Mouse (Mus musculus) CD4-positive, CD25-positive, alpha-beta regulatory T cell, adult 4 months (primary cell): Measurements from ENCODE around the gene Rasl11b. TPM values are rescaled to one million over a fixed set of nuclear protein-coding genes. Genes with fewer than 3 reads are reported as not detected.

ENCODE experiments used
- ATAC-seq: one replicate; pipeline ENCODE4 v1.8.0; 2017
- polyA plus RNA-seq, 2 experiments: library from polyadenylated mRNA; unstranded; fragments of 100-300 nt; shearing (Covaris generic); gene quantifications; one replicate each; pipeline ENCODE4 v1.2.1; 2017

The Rasl11b gene
- polyA plus RNA-seq: 1 to 10 TPM; 3.4 to 5.0 TPM

GRCm38 (mm10) chr5:74194841-74195613 is at the start of gene Rasl11b:
TSS of gene Rasl11b (plus strand) at chr5:74195286.
- peak; percentile 97 for ATAC-seq

- no peak for ATAC-seq
Observed at GRCm38 (mm10) chr5:74147631-74148030, 47.5 kb upstream of the Rasl11b start.

GRCm38 (mm10) chr5:74149975-74150374 is 45.1 kb upstream of the Rasl11b start:
- no peak for ATAC-seq

DNA sequence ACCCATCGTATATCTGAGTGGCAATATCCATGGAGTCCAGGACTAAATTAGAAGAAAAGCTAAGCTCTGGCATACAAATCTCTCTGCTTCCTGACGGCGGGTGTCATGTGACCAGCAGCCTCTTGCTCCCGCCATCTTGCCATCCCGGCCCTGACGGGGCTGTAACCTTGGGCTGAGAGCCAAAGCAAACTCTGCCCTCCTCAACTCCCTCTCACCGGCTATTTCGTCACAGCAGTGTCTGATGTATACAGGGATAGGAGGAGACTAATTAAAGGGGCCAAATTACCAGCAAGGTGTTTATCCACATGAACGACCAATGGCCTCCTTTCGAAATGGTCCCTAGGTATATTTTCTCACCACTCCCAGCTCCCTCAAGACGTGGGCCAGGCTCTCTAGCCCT is 43.3 kb upstream of the Rasl11b start:
- ATAC-seq: no peak

- ATAC-seq: no peak
Observed at GRCm38 (mm10) chr5:74155860-74156351, 39.2 kb upstream of the Rasl11b start.

GRCm38 (mm10) chr5:74158929-74159632 is 36.0 kb upstream of the Rasl11b start:
- no peak for ATAC-seq

GRCm38 (mm10) chr5:74159906-74160305 is 35.2 kb upstream of the Rasl11b start:
- no peak for ATAC-seq

- no peak for ATAC-seq
Observed at GRCm38 (mm10) chr5:74160349-74160748, 34.7 kb upstream of the Rasl11b start.

DNA sequence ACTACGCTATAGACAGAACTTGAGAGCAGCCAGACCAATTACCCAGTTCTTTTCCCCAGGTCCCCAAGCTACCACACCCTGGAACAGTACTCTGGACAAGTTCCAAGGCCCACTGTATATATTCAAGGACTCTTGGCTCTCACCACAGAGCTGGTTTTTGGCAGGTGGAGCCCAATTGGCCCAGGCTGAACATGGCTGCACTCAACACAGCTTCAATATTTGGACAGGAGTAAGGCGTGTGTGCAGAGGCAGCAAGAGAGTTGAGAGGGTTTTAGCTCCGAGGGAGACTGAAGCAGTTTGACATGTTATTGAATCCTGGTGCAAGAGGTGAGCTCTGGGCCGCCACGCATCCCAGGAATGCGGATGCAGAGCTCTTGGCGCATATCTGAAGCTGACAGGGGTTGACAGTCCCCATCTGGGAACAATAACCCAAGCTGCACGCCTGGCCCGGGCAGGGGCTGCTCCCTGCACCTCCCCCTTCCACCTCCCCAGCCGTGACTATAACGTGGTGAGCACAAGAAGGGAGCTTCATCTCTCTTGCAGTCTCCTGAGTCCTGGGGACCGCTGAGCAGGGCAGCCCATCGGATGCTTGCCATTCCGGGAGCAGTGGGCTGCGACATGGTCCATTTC is 33.7 kb upstream of the Rasl11b start:
- no peak for ATAC-seq

- no peak for ATAC-seq
Observed at GRCm38 (mm10) chr5:74162013-74162412, 33.1 kb upstream of the Rasl11b start.

DNA sequence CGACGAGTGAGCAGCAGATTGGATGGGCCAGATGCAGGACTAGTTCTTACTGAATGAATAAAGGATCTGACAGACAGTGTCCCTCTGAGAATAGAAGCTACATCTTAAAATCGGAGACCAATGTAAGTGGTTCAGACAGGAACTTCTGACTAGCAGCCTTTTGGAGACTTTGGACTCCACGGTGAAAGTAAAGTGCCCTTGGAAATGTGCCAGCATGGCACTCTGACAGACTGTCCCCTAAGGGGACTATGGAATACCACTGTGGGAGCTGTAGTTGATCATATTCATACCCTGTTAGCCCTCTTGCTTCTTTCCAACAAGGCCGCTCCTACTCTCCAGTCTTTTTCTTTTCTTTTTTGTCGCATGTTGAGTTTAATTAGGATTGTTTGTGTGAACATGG is 31.9 kb upstream of the Rasl11b start:
- no peak for ATAC-seq

- ATAC-seq: no peak
Observed at GRCm38 (mm10) chr5:74164547-74164946, 30.5 kb upstream of the Rasl11b start.

DNA sequence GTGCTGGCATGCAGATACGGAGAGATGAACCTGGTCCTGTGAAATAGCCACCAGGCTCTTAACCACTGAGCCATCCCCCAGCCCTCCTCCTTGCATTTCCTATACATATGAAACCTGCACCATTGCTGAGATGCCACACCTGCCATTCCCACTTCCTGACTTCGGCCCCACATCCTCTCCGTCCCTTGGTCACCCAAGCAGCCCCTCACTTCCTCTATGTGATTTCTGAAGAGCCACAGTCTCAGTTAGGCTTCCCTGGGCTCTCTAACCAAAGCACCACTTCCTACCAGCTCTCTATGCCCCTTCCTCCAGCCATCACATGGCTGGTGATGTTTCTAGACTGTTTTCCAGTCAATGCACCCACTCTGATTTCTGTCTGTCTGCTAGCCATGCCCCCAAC is 28.4 kb upstream of the Rasl11b start:
- ATAC-seq: no peak

GRCm38 (mm10) chr5:74168085-74168484 is 27.0 kb upstream of the Rasl11b start:
- no peak for ATAC-seq

GRCm38 (mm10) chr5:74171768-74172167 is 23.3 kb upstream of the Rasl11b start:
- ATAC-seq: no peak

DNA sequence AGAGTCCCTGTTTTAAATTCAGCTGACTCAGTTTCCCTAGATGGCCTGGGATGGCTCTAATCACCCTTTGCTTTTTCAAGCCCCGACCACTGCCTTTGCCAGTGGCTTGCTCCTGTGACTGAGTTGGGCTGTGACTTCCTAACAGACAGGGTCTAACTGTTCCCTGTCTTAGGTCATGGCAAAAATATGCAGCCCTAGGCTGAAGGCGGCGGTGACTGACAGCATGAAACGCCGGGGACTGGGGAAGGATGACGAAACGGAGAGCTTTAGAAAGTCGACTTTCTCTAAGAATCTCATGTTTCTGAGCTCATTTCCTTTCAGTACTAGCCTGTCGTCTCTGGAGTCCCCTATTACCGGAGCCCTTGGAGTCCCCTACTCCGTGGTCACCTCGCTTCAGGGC is 22.9 kb upstream of the Rasl11b start:
- no peak for ATAC-seq

DNA sequence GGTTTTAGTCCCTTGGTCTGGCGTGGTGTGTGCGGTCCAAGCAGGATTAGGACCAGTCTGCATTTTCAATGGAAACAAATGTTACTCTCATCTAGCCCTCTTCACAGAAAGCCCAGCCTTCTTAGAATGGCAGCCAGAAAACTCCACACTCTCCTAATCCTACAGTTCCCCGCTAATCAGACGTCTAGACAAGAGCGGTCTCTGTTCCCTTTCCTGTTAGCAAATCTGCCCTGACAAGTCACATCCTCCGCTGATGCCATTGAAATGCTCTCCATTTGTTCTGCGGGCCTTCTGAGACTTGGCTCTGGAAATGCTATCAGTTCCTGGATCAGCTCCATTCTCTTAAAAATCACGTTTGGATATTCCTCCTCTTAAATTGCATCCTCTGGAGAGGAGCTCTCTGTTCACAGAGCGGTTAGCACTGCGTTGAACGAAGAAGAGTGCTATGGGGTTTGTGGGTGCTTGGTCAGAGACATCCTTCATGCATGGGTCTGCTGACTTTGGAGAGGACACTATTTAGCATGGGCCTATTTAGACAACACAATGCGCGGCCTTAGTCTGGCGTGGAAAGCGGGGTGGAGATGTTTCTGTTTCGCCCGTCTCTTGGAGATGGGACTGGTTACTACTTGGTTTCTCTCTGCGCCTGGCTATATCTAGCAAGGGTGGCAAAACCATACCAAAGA is 21.8 kb upstream of the Rasl11b start:
- ATAC-seq: no peak

GRCm38 (mm10) chr5:74175526-74176270 is 19.4 kb upstream of the Rasl11b start:
- ATAC-seq: no peak

- no peak for ATAC-seq
Observed at GRCm38 (mm10) chr5:74180216-74180615, 14.9 kb upstream of the Rasl11b start.

GRCm38 (mm10) chr5:74183118-74183517 is 12.0 kb upstream of the Rasl11b start:
- no peak for ATAC-seq

DNA sequence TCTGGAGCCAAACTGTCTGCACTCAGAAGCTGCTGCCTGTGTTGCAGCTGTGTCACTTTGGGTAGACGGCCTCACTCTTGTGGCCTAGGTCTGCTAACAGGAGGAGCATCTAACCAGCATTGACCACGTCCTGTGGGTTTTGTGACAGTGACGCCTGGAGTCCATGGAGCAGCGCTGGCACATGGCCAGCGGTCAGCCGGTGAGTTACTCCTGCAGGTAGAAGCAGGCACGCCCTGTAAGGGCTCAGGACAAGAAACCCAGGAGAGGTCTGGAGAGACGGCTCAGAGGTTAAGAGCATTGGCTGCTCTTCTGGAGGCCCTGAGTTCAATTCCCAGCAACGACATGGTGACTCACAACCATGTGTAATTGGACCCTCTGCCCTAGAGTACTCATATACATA is 10.5 kb upstream of the Rasl11b start:
- ATAC-seq: no peak

DNA sequence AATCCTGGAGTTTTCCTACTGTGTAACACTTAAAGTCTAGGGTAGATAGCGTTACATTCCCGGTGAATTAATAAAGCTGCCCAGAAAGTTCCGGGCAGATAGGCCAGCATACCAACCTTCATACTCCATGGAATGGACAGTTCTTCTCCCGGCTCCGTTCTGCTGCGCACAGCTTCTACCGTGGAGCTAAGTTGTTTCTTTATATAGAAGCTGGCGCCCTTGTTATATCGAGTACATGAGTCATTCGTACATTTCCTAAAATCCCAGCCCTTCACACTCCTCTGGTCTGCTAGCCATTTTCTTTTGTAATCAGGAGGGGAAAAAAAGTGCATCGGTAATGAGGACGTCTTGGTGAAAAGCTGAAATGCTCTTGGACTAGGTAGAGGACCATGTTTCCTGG is 7.0 kb upstream of the Rasl11b start:
- no peak for ATAC-seq
